Mouse (Mus musculus): ENCODE measurements around the gene Clec4f.
"Not testable (repeated sequence)": the region's sequence is repeated elsewhere in the genome, so short reads cannot be mapped to it uniquely, and the experiment has no call there.

Clec4f gene

GRCm38 (mm10) chr6:83656087-83656486 is at the start of gene Clec4f:
Gene Clec4f (minus strand): TSS chr6:83656187.
- DNase-seq (ENCODE audit: low spot score in 2 of 2), result no peak

GRCm38 (mm10) chr6:83704701-83705100 is 48.7 kb upstream of the Clec4f start:
- no peak for DNase-seq (ENCODE audit: low spot score in 2 of 2)

GRCm38 (mm10) chr6:83704294-83704693 is 48.3 kb upstream of the Clec4f start:
- no peak for DNase-seq (ENCODE audit: low spot score in 2 of 2)

- no peak for DNase-seq (ENCODE audit: low spot score in 2 of 2)
These were observed 47.7 kb upstream of the Clec4f start for GRCm38 (mm10) chr6:83703722-83704078.

GRCm38 (mm10) chr6:83703000-83703721 is 47.2 kb upstream of the Clec4f start:
- no peak for DNase-seq (ENCODE audit: low spot score in 2 of 2)

GRCm38 (mm10) chr6:83702146-83702999 is 46.4 kb upstream of the Clec4f start:
- DNase-seq (ENCODE audit: low spot score in 2 of 2), result no peak

- no peak for DNase-seq (ENCODE audit: low spot score in 2 of 2)
These were observed 45.0 kb upstream of the Clec4f start for GRCm38 (mm10) chr6:83701001-83701400.

GRCm38 (mm10) chr6:83699971-83700370 is 44.0 kb upstream of the Clec4f start:
- DNase-seq (ENCODE audit: low spot score in 2 of 2), result no peak

GRCm38 (mm10) chr6:83697932-83698331 is 41.9 kb upstream of the Clec4f start:
- no peak for DNase-seq (ENCODE audit: low spot score in 2 of 2)

GRCm38 (mm10) chr6:83696684-83697083 is 40.7 kb upstream of the Clec4f start:
- no peak for DNase-seq (ENCODE audit: low spot score in 2 of 2)

- no peak for DNase-seq (ENCODE audit: low spot score in 2 of 2)
These were observed 39.7 kb upstream of the Clec4f start for GRCm38 (mm10) chr6:83695731-83696130.

GRCm38 (mm10) chr6:83693835-83694234 is 37.8 kb upstream of the Clec4f start:
- no peak for DNase-seq (ENCODE audit: low spot score in 2 of 2)

- no peak for DNase-seq (ENCODE audit: low spot score in 2 of 2)
These were observed 37.0 kb upstream of the Clec4f start for GRCm38 (mm10) chr6:83692962-83693361.

GRCm38 (mm10) chr6:83690936-83691335 is 34.9 kb upstream of the Clec4f start:
- no peak for DNase-seq (ENCODE audit: low spot score in 2 of 2)

GRCm38 (mm10) chr6:83690277-83690676 is 34.3 kb upstream of the Clec4f start:
- DNase-seq (ENCODE audit: low spot score in 2 of 2), result no peak

GRCm38 (mm10) chr6:83689374-83689773 is 33.4 kb upstream of the Clec4f start:
- no peak for DNase-seq (ENCODE audit: low spot score in 2 of 2)

- DNase-seq (ENCODE audit: low spot score in 2 of 2), result no peak
These were observed 21.8 kb upstream of the Clec4f start, which contains the start of gene Cd207 for GRCm38 (mm10) chr6:83677757-83678156. Gene Cd207 (minus strand): TSS chr6:83677857.

- DNase-seq (ENCODE audit: low spot score in 2 of 2), result peak; percentile 48 to 64
These were observed 17.4 kb upstream of the Clec4f start for GRCm38 (mm10) chr6:83673395-83673794.

GRCm38 (mm10) chr6:83665009-83665408 is 9.0 kb upstream of the Clec4f start:
- DNase-seq (ENCODE audit: low spot score in 2 of 2), result no peak

GRCm38 (mm10) chr6:83660821-83661220 is 4.8 kb upstream of the Clec4f start:
- no peak for DNase-seq (ENCODE audit: low spot score in 2 of 2)

- no peak for DNase-seq (ENCODE audit: low spot score in 2 of 2)
These were observed 9.3 kb downstream of the Clec4f start for GRCm38 (mm10) chr6:83646715-83647114.

- no peak for DNase-seq (ENCODE audit: low spot score in 2 of 2)
These were observed 20.7 kb downstream of the Clec4f start for GRCm38 (mm10) chr6:83635329-83635728.

GRCm38 (mm10) chr6:83634631-83635030 is 21.4 kb downstream of the Clec4f start:
- not testable (repeated sequence) for DNase-seq (ENCODE audit: low spot score in 2 of 2)

Measured in right cerebral cortex, postnatal 36 days (tissue).